Mouse (Mus musculus): Measurements from ENCODE around the gene Psma5. TPM values are rescaled to one million over a fixed set of nuclear protein-coding genes. Genes with fewer than 3 reads are reported as not detected.

Psma5 gene
- polyA plus RNA-seq, 1 experiment from 2014 or later = 324 TPM

GRCm38 (mm10) chr3:108286671-108287439 lies 30.1 kb downstream of the Psma5 start:
- H3K36me3 ChIP-seq = no peaks in the 10 kb centered on the region
- peak overlapping the region; percentile 84; the same call in 1 of the 2 replicates for H3K27ac ChIP-seq
- WGBS = 53% methylated on average over 14 of the region's 14 CpGs
- no peaks in the 10 kb centered on the region for H3K27me3 ChIP-seq (ENCODE audit: insufficient read depth, poor library complexity, severe bottlenecking)
- no peak for DNase-seq (ENCODE audit: low spot score)
- H3K9me3 ChIP-seq = no peaks in the 10 kb centered on the region
- H3K4me1 ChIP-seq = peaks cover 79% of the 10 kb centered on the region
- 0 out of 2 replicates have a peak overlapping the region, but pooled peaks have one; percentile 8 for H3K4me3 ChIP-seq

DNA sequence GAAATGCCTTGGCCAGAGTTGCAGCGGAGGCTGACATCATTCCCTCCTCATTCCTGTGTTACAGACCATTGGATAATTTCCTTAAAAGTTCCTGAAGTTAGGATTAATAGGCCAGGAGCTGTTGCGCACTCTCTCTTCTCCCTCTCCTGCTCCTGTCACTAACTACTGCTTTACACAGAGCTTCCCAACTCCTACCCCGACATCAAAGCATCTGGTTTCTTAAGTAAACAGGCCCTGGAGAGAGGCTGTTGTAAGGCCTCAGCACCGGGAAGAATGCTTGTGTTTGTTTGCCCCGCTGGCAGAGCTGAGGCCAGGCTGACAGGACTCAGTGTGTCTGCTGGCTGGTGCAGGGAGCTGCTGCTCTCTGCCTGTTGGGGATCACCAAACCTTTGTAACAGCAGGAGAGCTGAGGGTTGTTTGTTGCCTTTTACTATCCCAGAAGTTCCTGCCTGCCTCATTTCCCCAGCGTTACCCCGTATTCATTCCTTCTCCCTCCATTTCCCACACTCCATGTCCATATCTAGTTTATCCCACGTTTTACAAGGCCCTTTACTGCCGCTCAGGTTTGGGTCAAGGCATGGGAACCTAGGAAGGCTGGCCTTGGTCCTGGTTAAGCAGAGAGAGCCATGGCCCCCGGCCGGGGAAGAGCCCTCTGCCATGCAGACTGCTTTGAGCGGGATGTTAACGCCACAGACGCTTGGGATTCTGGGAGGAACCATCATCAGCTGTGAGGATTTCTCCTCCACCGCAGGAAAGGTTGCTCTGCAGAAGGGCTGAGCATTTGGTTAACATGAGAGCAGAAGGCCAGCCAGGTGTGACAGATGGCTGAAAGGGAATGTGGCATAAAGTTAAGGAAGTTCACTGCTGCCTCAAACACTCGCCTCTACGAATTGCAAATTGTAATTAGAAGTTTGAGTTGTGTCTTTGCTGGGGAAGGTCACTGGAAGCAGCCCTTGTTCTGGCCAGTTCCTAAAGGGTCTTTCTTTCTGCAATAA lies 31.4 kb downstream of the Psma5 start:
- DNase-seq (ENCODE audit: low spot score) = peak; percentile 83
- Histone ChIP-seq H3K27me3 (ENCODE audit: insufficient read depth, poor library complexity, severe bottlenecking) (no peaks in the 10 kb centered on the region), H3K27ac (peak overlapping the region; percentile 84), H3K9me3 (no peaks in the 10 kb centered on the region), H3K4me1 (peaks cover 75% of the 10 kb centered on the region), H3K4me3 (peak overlapping the region; percentile 27), H3K36me3 (no peaks in the 10 kb centered on the region)
- WGBS = 18% methylated on average over 17 of the region's 17 CpGs

GRCm38 (mm10) chr3:108289311-108290130 lies 32.8 kb downstream of the Psma5 start:
- Histone ChIP-seq H3K27ac (0 out of 2 replicates have a peak overlapping the region, but pooled peaks have one; percentile 33), H3K4me1 (peaks cover 76% of the 10 kb centered on the region), H3K36me3 (no peaks in the 10 kb centered on the region), H3K9me3 (no peaks in the 10 kb centered on the region), H3K4me3 (no peak overlapping the region), H3K27me3 (ENCODE audit: insufficient read depth, poor library complexity, severe bottlenecking) (no peaks in the 10 kb centered on the region)
- no peak for DNase-seq (ENCODE audit: low spot score)
- WGBS = 75% methylated on average over 13 of the region's 13 CpGs

DNA sequence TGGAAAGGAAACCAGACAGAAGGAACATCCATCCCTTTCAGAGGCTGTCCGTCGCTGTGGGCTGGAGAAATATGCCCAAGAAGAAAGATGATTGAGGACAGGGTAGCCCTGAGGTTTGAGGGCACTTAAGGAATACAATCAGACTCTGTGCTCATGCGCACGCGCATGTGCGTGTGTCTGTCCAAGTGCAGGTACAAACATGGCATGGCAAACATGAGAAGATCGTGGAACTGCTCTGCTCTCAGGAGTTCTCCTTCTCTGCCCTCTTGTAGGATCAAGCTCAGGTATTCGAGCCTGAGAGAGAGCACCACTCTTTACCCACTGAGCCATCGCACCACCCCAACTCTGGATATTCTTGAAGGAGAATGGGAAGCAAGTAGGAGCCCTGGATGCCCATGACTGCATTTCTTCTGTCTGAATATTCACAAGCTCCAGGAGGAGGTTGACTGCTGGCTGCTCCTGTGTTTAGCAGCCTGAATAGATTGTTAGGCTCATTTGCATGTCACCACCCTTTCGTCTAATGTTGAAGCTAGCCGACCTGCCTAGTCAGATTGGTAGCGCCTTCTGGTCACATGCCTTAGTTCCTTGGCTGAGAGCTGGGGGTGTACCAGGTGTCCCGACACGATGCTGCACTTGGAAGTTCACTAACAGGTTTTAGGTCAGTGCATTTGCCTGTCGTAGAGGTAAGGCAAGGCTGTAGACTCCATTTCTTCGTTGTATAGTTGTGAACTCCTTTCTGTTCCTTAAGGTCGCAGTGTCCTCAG lies 34.5 kb downstream of the Psma5 start:
- 70% methylated on average over 17 of the region's 17 CpGs for WGBS
- no peak for DNase-seq (ENCODE audit: low spot score)
- peaks cover 83% of the 10 kb centered on the region for H3K4me1 ChIP-seq
- H3K4me3 ChIP-seq = no peak overlapping the region
- no peaks in the 10 kb centered on the region for H3K9me3 ChIP-seq
- H3K36me3 ChIP-seq = no peaks in the 10 kb centered on the region
- peak overlapping the region; percentile 44 for H3K27ac ChIP-seq
- H3K27me3 ChIP-seq (ENCODE audit: insufficient read depth, poor library complexity, severe bottlenecking) = no peaks in the 10 kb centered on the region

GRCm38 (mm10) chr3:108294398-108294797 lies 37.7 kb downstream of the Psma5 start:
- Histone ChIP-seq H3K27me3 (ENCODE audit: insufficient read depth, poor library complexity, severe bottlenecking) (no peaks in the 10 kb centered on the region), H3K4me1 (peaks cover 83% of the 10 kb centered on the region), H3K36me3 (no peaks in the 10 kb centered on the region), H3K4me3 (0 out of 2 replicates have a peak overlapping the region, but pooled peaks have one; percentile 3), H3K9me3 (no peaks in the 10 kb centered on the region), H3K27ac (peak overlapping the region; percentile 85)
- DNase-seq (ENCODE audit: low spot score) = no peak
- 23% methylated on average over 2 of the region's 2 CpGs for WGBS

GRCm38 (mm10) chr3:108295379-108296219 lies 38.9 kb downstream of the Psma5 start:
- Histone ChIP-seq H3K9me3 (no peaks in the 10 kb centered on the region), H3K4me3 (peak overlapping the region; percentile 41), H3K4me1 (peaks cover 73% of the 10 kb centered on the region), H3K27me3 (ENCODE audit: insufficient read depth, poor library complexity, severe bottlenecking) (no peaks in the 10 kb centered on the region), H3K36me3 (no peaks in the 10 kb centered on the region), H3K27ac (peak overlapping the region; percentile 85)
- 40% methylated on average over 14 of the region's 14 CpGs for WGBS
- no peak for DNase-seq (ENCODE audit: low spot score)

GRCm38 (mm10) chr3:108296220-108297049 lies 39.7 kb downstream of the Psma5 start:
- DNase-seq (ENCODE audit: low spot score) = no peak
- no peaks in the 10 kb centered on the region for H3K27me3 ChIP-seq (ENCODE audit: insufficient read depth, poor library complexity, severe bottlenecking)
- H3K9me3 ChIP-seq = no peaks in the 10 kb centered on the region
- peaks cover 66% of the 10 kb centered on the region for H3K4me1 ChIP-seq
- peak overlapping the region; percentile 85 for H3K27ac ChIP-seq
- H3K36me3 ChIP-seq = no peaks in the 10 kb centered on the region
- WGBS = 9% methylated on average over 14 of the region's 14 CpGs
- H3K4me3 ChIP-seq = peak overlapping the region; percentile 41

DNA sequence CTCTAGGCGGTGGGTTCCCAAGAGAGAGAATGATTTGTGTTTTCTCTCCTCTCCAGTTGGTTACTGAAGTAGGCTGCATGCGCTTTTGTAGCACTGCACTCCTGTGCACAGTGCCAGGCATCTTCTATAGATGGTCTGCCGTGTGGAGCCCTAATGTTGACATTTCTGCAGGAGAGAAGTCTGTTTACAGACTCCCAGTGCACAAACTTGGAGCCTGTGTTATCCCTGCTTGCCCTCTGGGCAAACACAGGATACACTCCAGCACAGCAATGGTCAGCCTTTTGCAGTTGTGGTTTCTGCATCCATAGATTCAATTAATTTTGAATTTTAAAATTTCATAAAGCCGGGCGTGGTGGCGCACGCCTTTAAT lies 40.3 kb downstream of the Psma5 start:
- no peaks in the 10 kb centered on the region for H3K9me3 ChIP-seq
- peak overlapping the region; percentile 85 for H3K27ac ChIP-seq
- H3K27me3 ChIP-seq (ENCODE audit: insufficient read depth, poor library complexity, severe bottlenecking) = no peaks in the 10 kb centered on the region
- no peaks in the 10 kb centered on the region for H3K36me3 ChIP-seq
- H3K4me1 ChIP-seq = peaks cover 63% of the 10 kb centered on the region
- no peak for DNase-seq (ENCODE audit: low spot score)
- H3K4me3 ChIP-seq = peak overlapping the region; percentile 41; the same call in 1 of the 2 replicates
- 63% methylated on average over 7 of the region's 7 CpGs for WGBS

- 44% methylated on average over 7 of the region's 7 CpGs for WGBS
- H3K4me1 ChIP-seq = peaks cover 62% of the 10 kb centered on the region
- no peaks in the 10 kb centered on the region for H3K27me3 ChIP-seq (ENCODE audit: insufficient read depth, poor library complexity, severe bottlenecking)
- H3K4me3 ChIP-seq = no peak overlapping the region
- no peaks in the 10 kb centered on the region for H3K9me3 ChIP-seq
- H3K36me3 ChIP-seq = no peaks in the 10 kb centered on the region
- DNase-seq (ENCODE audit: low spot score) = no peak
- H3K27ac ChIP-seq = peak overlapping the region; percentile 49
Observed at GRCm38 (mm10) chr3:108297603-108298553, 41.2 kb downstream of the Psma5 start.

Measured in heart, embryonic 10.5 days (tissue).